ENCODE assay signal across 9 mouse cellular contexts in genomic region chr15:40130880-40131478, GRCm38 (mm10). TPM values are rescaled to one million over a fixed set of nuclear protein-coding genes. Genes with fewer than 3 reads are reported as not detected.
DNase-seq lines count a peak whose midpoint lies in the region; ATAC-seq and TF ChIP-seq lines count a peak whose summit lies in the region.
"Had no signal": no experiment of that assay in that cellular context is flagged by ENCODE, and none has a peak within 500 bp of the region (broad histone marks: within the 10 kb centered on the region; RNA-seq: fewer than 3 reads in every experiment).

No protein-coding gene starts in this region.

- peak; percentile 97 for TF ChIP-seq CTCF in intestine, postnatal 0 days (IDR thresholded peaks at IDR 0.05; ENCODE audit: low read depth)

- H3K27me3 ChIP-seq in intestine, postnatal 0 days (replicated peaks; ENCODE audit: control insufficient read depth, insufficient read depth, low read length): no peaks in the 10 kb centered on the region
- H3K27me3 ChIP-seq in limb, embryonic 11.5 days (ENCODE audit: control insufficient read depth, insufficient read depth, low read length): no peaks in the 10 kb centered on the region
- no peaks in the 10 kb centered on the region for H3K27me3 ChIP-seq in splenic B cell, adult 2 months (ENCODE audit: control insufficient read depth, insufficient read depth, low read length, poor library complexity, severe bottlenecking)

- WGBS in intestine, postnatal 0 days: 20% methylated on average over 15 of the region's 15 CpGs
- 24% methylated on average over 15 of the region's 15 CpGs for WGBS in limb, embryonic 11.5 days

- no peak overlapping the region for H3K9ac ChIP-seq in intestine, postnatal 0 days (ENCODE audit: low read depth, low read length)
- no peak overlapping the region for H3K9ac ChIP-seq in limb, embryonic 11.5 days (ENCODE audit: low read length)

- no peak overlapping the region for H3K27ac ChIP-seq in intestine, postnatal 0 days (ENCODE audit: low read depth, low read length)
- H3K27ac ChIP-seq in limb, embryonic 11.5 days (replicated peaks; ENCODE audit: low read depth, low read length): no peak overlapping the region

- H3K4me3 ChIP-seq in intestine, postnatal 0 days (ENCODE audit: low read depth, low read length): no peak overlapping the region
- H3K4me3 ChIP-seq in limb, embryonic 11.5 days (ENCODE audit: low read depth, low read length): no peak overlapping the region

- no peak overlapping the region for H3K4me2 ChIP-seq in intestine, postnatal 0 days (replicated peaks; ENCODE audit: low read depth)
- no peak overlapping the region for H3K4me2 ChIP-seq in limb, embryonic 11.5 days (ENCODE audit: low read depth, severe bottlenecking)

- ATAC-seq in common myeloid progenitor, adult 5-6 weeks (replicated peaks; ENCODE audit: low read depth, poor library complexity, severe bottlenecking): peak; percentile 82
- no peak for ATAC-seq in intestine, postnatal 0 days
- ATAC-seq in limb, embryonic 11.5 days (ENCODE audit: insufficient number of reproducible peaks, low FRiP score, low TSS enrichment, low read depth): no peak

- no peaks in the 10 kb centered on the region for H3K36me3 ChIP-seq in intestine, postnatal 0 days (ENCODE audit: control insufficient read depth, insufficient read depth)
- H3K36me3 ChIP-seq in limb, embryonic 11.5 days (ENCODE audit: control insufficient read depth, insufficient read depth, low read length): no peaks in the 10 kb centered on the region
- no peaks in the 10 kb centered on the region for H3K36me3 ChIP-seq in splenic B cell, adult 2 months (ENCODE audit: control insufficient read depth, insufficient read depth, low read length, poor library complexity, severe bottlenecking)

- no peaks in the 10 kb centered on the region for H3K9me3 ChIP-seq in intestine, postnatal 0 days (ENCODE audit: control insufficient read depth)
- no peaks in the 10 kb centered on the region for H3K9me3 ChIP-seq in limb, embryonic 11.5 days (ENCODE audit: control insufficient read depth, low read length)

- peak; percentile 11 for DNase-seq in 3134 (ENCODE audit: extremely low read depth, insufficient read length, low spot score)
- DNase-seq in adipocyte (ENCODE audit: low spot score): peak; percentile 73
- peak; percentile 24 for DNase-seq in gastrocnemius, postnatal 25 days
- peak; percentile 88 for DNase-seq in limb, embryonic 11.5 days (ENCODE audit: low spot score)
- DNase-seq in natural killer cell, adult 2 months (ENCODE audit: low spot score in 2 of 2): peak; percentile 20 to 44
- peak; percentile 53 for DNase-seq in splenic B cell, adult 2 months (ENCODE audit: low read depth, low spot score)

- H3K4me1 ChIP-seq in intestine, postnatal 0 days (replicated peaks; ENCODE audit: control insufficient read depth, insufficient read depth, low read length): no peaks in the 10 kb centered on the region
- H3K4me1 ChIP-seq in limb, embryonic 11.5 days (ENCODE audit: control insufficient read depth, insufficient read depth, low read length): no peaks in the 10 kb centered on the region

RNA-seq across cellular contexts. Expression of gene 9330182O14Rik, which starts 3.2 kb away (rescaled TPM):
- not detected in 2 replicates for total RNA-seq in common myeloid progenitor, adult 5-6 weeks (2017)
- total RNA-seq in gastrocnemius, postnatal 25 days (2021): not detected
- polyA plus RNA-seq in intestine, postnatal 0 days (2015; fragmentation: Nextera tagmentation; extraction: Ambion mirVana): not detected in 2 replicates
- polyA plus RNA-seq in limb, embryonic 11.5 days (2014; fragmentation: Nextera tagmentation; extraction: Ambion mirVana): not detected in 2 replicates
- polyA plus RNA-seq: stomach, embryonic 14.5 days had no signal

Comparison
In these comparisons a context has a peak if more than half of its experiments do, and no peak if none do; other contexts are left out.
1. DNase-seq: peak in every context shown above with its lines; median percentile 88 in limb, embryonic 11.5 days; 73 in adipocyte; 53 in splenic B cell, adult 2 months; 32 in natural killer cell, adult 2 months; 24 in gastrocnemius, postnatal 25 days; 11 in 3134.